Mouse (Mus musculus): ENCODE measurements at regions not wholly inside any gene's neighbourhood (a gene's known extent, or its start where the extent isn't known, plus 50 kb on each side); places are given as distances from the start of the nearest gene placed in this dataset.

DNA sequence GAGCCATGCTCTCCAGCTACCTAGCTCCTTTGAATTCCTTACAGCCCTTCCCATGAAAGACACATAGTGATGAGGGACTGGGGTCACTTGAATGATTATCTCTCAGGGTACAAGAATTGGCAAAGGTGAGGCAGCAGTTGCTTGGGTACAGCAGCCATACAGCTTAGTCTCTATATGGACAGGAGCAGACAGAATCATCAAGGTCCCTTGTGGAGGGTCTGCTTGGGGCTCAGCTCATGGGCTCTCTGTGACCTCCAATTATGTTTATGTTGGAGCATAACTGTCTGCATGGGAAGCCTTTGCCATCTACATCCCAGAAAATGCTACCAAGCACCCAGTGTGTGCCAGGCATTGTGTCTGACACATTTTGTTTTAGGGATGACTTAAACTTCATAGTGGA, 118.4 kb upstream of the Lhcgr start:
- no peak for DNase-seq (ENCODE audit: low spot score)

DNA sequence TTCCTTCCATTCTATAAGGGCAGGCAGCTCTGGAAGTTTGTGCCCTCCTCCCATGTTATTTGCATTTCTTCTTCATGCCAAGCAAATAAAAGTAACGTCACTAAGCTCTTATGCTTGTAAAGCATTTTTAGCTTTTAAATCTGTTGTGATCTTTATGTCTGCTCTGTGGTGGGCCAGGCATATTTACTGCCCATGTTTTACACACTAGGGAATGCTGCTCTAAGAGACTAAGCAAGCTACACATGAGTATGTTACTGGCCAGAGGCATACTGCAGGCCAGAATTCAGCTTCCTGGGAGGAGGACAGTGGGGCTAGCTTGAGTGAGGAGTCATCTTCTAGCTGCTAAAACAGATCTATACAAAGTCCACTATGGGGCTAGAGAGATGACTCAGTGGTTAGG, 110.0 kb upstream of the Lhcgr start:
- no peak for DNase-seq (ENCODE audit: low spot score)

DNA sequence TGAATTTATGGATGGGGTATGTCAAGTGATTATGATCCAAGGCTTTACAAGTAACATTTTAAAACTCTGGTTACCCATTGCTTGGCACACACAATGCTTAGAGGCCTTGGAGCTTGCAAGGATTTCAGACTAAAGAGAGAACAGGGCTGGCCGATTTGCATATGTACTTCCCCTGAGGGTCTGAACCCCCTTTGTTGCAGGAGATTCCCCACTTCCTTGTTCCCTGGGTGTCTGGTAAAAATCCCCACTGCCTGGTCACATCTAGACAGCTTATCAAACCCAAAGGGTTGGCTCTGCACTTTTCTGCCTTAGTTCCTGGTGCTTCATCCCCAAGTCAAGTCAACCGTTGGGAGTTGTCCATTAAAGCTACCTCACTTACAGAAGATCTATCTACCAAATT, 109.1 kb upstream of the Lhcgr start:
- no peak for DNase-seq (ENCODE audit: low spot score)

DNA sequence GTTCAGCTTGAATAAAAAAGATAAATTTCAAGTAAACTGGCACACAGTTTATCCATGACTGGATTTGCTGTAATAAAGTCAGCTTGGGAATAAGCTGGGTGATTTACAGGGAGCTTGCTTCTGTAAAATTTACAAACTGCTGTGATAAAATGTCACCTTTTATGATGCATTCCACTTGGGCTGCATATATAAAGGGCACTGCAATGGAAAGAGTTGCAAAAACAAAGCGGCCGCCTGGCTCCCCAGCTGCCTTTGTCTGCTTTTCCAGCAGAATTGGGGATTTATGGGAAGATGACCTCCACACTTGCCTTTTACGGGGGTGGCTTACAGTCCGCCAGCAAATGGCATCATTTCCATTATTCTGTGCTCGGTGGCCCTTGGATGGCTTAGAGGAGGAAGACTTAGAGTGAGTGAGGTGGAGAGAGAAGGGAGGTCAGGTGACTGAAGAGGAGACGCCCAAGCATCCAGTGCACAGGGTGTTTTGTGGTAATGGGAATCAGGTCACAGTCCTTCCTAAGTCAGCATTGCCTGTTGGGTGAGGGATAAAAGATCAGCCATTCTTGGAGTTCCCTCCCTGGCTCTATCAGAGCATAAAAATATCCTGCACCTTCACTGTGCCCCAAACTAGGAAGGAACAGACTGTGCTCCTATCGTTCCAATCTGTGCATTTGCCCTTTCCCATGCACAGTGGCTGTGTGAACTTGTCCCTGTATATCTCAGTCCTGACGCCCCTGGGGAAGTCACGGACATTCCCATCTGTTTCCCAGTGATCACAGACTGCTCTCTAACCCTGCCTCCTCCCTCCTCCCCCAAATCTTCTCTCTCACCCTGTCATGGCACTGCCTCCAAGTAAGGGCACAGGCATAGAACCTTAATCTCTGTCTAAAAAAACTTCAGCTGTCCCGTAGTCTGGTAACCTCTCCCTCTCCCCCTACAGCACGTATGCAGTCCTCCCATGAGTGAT, 107.2 kb upstream of the Lhcgr start:
- no peak for DNase-seq (ENCODE audit: low spot score)

DNA sequence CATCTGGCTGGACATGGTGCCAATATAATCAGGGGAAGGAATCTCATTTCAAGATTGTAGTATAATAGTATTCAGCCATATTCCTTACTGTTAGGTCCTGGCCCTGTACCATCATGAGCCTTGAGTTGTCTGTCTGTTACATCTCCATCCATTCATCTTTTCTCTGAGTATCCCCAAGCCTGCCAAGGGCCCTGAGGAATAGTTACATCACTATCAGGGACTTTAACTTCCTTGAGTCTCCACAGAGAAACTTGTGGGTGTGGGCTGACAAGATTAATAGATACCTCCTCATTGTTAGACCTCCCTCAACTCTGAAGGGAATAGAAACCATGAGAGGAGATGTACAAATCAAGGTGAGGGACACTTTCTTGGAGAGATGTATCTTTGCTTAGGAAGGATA, 101.7 kb upstream of the Lhcgr start:
- DNase-seq (ENCODE audit: low spot score) = no peak

DNA sequence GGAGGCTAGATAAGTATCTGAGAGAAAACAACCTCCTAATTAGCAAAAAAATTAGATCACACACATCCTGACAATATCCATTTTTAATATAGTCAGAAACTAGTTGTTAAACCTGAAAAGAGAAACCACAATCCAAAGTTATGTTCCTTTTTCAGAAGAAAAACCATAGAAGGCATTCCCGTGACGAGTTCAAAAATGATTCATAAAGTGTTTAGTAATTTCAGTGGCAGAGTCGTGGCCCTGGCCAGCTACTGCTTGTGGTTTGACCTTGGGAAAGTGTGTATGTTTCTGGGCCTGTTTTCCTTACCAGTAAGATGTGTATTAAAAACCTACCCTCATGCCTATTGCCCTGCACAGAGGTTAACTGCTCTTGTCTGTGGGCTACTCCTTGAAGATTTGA, 93.7 kb upstream of the Lhcgr start:
- DNase-seq (ENCODE audit: low spot score) = peak; percentile 29

DNA sequence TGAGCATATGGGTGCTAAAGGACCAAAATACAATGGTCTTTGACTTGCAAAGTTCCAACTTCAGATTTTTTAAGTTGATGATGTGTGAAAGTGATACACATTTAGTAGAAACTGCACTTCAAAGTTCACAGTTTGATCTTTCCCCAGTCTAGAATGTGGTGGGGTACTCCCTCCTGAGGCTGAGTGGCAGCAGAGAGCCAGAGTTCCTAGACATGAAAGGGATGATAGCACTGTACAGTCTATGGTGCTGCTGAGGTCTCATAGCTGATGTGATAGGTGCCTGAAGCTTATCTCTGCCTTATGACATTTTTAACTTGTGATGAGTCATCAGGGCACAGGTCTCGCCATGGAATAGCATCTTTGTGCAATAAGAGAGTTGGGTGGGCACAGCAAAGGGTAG, 87.9 kb upstream of the Lhcgr start:
- no peak for DNase-seq (ENCODE audit: low spot score)

DNA sequence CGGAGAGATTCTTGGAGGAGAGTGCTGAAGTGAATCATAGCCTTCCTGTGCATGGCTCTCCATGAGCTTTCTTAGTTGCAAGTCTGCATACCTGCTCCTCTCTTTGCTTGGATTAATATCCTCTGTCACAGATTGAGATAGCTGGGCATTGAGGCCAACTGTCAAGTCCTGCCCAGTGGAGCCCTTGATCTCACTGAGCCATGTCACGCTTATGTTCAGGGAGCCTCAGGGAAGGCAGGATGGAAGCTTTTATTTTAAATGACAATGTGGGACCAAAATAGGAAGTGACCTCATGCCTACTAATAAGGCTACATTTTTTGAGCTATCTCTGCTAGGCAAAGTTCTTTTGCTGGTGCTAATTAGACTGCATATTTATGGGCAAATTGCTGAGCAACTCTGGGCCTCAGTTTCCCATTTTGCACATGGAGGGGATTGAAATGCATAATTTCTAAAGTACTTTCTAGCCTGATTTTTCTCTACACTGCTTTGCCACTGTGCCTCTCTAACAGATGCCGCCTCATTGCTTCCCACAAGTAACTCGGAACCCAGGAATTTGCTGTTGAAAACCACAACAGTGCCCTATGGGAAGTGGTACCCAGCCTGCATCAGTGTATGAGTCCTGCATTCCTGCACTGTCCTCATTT, 78.7 kb upstream of the Lhcgr start:
- no peak for DNase-seq (ENCODE audit: low spot score)

DNA sequence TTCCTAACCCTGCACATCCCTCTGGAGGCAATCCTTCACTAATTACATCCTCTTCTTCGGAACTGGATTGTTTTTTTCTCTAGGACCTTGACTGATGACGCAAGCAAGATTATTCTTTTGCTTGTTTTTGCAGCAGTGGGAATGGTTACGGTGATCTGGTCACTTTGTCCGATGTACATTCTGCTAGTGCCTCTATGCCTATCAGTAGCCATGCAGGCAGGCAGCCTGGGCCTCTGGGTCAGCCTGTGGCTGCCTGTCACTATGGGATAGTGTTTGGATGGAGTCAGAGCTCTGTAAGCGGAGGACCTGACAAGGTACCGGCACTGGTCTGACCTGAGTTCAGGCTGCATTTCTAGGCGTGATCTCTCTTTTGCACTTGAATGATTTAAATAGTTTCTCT, 72.8 kb upstream of the Lhcgr start:
- DNase-seq (ENCODE audit: low spot score) = peak; percentile 60

DNA sequence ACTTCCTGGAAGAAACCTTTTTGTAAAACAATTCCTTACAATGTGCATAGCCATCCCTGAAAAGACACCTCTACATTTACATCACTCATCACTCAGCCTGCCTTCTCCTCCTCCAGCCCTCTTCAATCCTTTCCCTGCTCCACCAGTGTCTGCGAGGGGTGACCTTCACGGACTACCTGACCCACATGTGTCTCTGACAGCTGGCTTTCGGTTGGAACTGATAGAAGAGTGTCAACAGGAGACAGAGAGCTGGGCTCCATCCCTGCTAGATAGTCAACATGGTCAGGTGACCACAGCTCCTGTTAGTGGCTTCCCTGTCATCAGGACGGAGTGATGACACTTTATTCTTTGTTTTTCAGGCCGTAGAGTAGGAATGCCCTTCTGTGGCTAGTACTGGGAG, 72.4 kb upstream of the Lhcgr start:
- no peak for DNase-seq (ENCODE audit: low spot score)

DNA sequence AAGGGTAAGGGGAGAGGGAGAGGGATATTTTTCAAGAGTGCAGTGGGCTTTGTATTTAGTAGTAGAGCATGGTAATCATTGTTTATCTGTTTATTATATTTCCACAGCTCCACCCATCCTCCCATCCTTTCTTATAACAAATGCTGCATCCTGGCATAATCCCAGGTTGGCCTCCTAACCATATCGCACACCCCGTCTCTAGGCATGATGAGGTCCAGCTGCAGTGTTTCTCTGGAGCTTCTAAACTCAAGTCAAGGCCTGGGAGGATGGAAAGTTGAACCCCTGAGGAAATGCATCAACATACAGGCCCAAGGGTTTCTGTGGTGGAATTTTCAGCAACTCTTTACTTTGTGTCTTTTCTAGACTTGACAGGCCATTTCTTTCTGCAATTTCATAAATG, 69.3 kb upstream of the Lhcgr start:
- DNase-seq (ENCODE audit: low spot score) = no peak

DNA sequence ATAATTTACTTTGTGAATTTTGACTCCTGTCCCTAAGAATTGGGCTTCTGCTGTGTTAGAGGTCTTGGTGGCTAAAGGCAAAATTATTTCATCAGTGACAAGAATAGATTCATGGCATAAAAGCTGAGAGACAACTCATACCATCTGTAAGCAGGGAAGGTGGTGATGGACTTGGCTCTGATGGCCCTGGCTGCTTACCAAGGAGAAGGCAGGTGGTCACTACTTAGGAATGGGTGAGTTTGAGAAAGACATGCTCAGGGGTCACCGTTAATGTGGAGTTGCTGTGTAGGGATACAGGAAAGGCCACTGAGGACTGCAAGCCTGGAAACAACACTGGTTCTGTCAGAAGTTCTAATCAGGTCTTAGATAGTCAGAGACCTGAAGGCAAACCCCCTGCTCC, 68.8 kb upstream of the Lhcgr start:
- DNase-seq (ENCODE audit: low spot score) = no peak

DNA sequence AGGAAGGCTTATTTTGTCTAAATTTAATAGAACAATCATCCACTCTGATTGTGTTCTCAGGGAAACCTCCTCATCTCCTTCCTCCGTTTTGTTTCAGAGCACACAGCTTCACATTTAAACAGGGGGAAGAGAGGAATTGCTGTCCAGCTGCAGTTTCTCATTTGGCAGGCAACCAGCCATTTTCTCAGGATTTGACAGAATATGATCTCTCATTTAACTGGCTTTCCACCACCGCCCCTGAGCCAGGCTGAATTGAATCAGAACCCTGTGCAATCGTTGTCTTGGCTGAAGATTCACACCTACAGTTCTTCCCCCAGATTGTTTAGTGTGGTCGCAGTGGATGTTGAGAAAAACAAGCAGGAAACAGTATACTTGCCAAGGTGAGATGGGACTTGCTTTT, 66.9 kb upstream of the Lhcgr start:
- no peak for DNase-seq (ENCODE audit: low spot score)

DNA sequence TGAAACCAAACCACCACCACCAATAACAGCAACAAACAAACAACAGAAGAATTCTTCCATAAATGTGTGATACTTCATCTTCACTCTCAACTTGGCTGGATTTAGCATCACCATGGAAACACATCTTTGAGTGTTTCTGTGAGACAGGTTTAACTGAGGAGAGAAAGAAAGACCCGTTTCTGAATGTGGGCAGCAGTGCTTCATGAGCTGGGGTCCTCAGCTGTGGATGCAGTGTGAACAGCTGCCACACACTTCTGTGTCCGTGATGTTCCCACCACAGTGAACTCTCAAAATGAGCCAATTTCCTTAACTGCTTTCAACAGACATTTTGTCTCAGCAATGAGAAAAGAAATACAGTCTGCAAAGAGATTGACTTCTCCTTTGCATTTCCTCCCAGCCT, 55.5 kb upstream of the Lhcgr start:
- no peak for DNase-seq (ENCODE audit: low spot score)

DNA sequence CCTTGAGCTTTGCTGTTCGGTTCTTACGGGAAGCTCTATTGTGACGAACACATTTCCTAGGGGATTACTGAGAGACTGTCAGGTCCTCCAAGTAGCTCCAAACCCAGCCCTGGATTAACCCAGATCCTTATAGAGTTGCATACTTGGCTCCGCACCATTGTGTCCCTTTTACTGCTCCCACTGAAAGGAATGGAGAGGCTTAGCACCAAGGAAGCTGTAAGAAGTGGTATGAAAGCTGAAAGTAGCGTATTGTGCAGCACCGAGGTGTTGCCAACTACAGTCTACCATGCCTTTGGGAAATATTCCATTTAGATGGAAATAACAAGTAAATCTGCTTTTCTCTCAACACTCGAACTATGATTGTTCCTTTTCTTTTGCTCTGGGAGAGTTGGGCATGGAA, 53.5 kb upstream of the Lhcgr start:
- no peak for DNase-seq (ENCODE audit: low spot score)
